Mouse (Mus musculus): ENCODE measurements around the gene Crispld2.

- TF ChIP-seq CHD2 (IDR thresholded peaks at IDR 0.05; ENCODE audit: low read depth, low read length) (no peak), ZC3H11A (IDR thresholded peaks at IDR 0.05; ENCODE audit: borderline replicate concordance, low read depth, low read length) (no peak), HCFC1 (IDR thresholded peaks at IDR 0.05; ENCODE audit: borderline replicate concordance, insufficient read depth, low read length) (no peak), MAFK (IDR thresholded peaks at IDR 0.05; ENCODE audit: insufficient read depth, low read depth, low read length) (no peak)
These were observed 11.0 kb upstream of the Crispld2 start for GRCm38 (mm10) chr8:119981253-119981652.
